Mouse (Mus musculus) MEL (cell line): ENCODE measurements at regions not wholly inside any gene's neighbourhood (a gene's known extent, or its start where the extent isn't known, plus 50 kb on each side); places are given as distances from the start of the nearest gene placed in this dataset.

Source experiments
- CHD1 ChIP-seq: IDR thresholded peaks from 2 replicates; pipeline ENCODE4 v1.6.1; 2012; ENCODE audit warnings: low read depth, mild to moderate bottlenecking, inconsistent platforms, low read length, improper control_type of control experiment
- CHD2 ChIP-seq: IDR thresholded peaks from 2 replicates; pipeline ENCODE4 v1.6.1; 2011; ENCODE audit warnings: low read length, improper control_type of control experiment
- EP300 ChIP-seq, 2 experiments: IDR thresholded peaks; 2 replicates each; pipeline ENCODE4 v1.6.1; 2011; ENCODE audit warnings: improper control_type of control experiment in 2 of 2, low read length in 2 of 2, low read depth in 1 of 2, mild to moderate bottlenecking in 1 of 2
- ETS1 ChIP-seq: IDR thresholded peaks from 2 replicates; pipeline ENCODE4 v1.6.1; 2012; ENCODE audit warnings: low read depth, mild to moderate bottlenecking, inconsistent platforms, low read length, improper control_type of control experiment, moderate library complexity
- HCFC1 ChIP-seq: IDR thresholded peaks from 2 replicates; pipeline ENCODE4 v1.6.1; 2012; ENCODE audit warnings: low read depth, mild to moderate bottlenecking, inconsistent platforms, low read length, improper control_type of control experiment, moderate library complexity
- MAZ ChIP-seq: IDR thresholded peaks from 2 replicates; pipeline ENCODE4 v1.6.1; 2012; ENCODE audit warnings: low read depth, mild to moderate bottlenecking, inconsistent platforms, low read length, improper control_type of control experiment
- NELFE ChIP-seq: IDR thresholded peaks from 2 replicates; pipeline ENCODE4 v1.6.1; 2011; ENCODE audit warnings: low read depth, low read length, improper control_type of control experiment
- POLR2A ChIP-seq, 2 experiments: IDR thresholded peaks; 2 replicates each; pipeline ENCODE4 v1.6.1; 2011 to 2012; ENCODE audit warnings: low read length in 2 of 2, mild to moderate bottlenecking in 2 of 2, control low read depth in 1 of 2, improper control_type of control experiment in 1 of 2, low read depth in 1 of 2, moderate library complexity in 1 of 2; ENCODE audit not compliant: control insufficient read depth in 1 of 2, insufficient read depth in 1 of 2, poor library complexity in 1 of 2
- POLR2AphosphoS5 ChIP-seq: IDR thresholded peaks from 2 replicates; pipeline ENCODE4 v1.6.1; 2012; ENCODE audit warnings: low read depth, borderline replicate concordance, mild to moderate bottlenecking, inconsistent platforms, low read length, moderate library complexity, mixed read lengths
- RAD21 ChIP-seq: IDR thresholded peaks from 2 replicates; pipeline ENCODE4 v1.6.1; 2011; ENCODE audit warnings: mild to moderate bottlenecking, low read depth, low read length, improper control_type of control experiment
- TCF12 ChIP-seq: IDR thresholded peaks from 2 replicates; pipeline ENCODE4 v1.6.1; 2014; ENCODE audit warnings: low read depth, mild to moderate bottlenecking, inconsistent platforms, low read length, improper control_type of control experiment, moderate library complexity
- USF1 ChIP-seq: IDR thresholded peaks from 2 replicates; pipeline ENCODE4 v1.6.1; 2014; ENCODE audit warnings: low read depth, mild to moderate bottlenecking, inconsistent platforms, low read length, improper control_type of control experiment, moderate library complexity

DNA sequence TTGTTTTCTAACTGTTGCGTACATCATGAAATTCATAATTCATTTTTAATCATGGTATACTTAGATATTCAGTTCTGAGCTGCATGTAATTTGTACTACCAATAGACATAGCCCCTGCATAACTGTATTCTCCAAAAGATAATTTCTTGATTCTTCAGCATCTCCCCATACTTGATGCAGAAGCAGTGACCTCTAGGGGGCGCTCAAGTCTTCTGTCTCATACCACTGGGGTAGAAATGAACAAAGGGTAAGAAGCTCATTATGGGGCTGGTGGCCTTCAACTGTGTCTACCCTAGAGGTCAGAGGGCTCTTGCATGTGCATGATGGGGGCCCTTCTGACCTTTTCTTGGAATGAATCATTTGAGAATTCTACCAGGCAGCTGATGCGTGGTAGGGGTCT is 85.6 kb upstream of the H2al1a start:
- TF ChIP-seq CHD2 (no peak), EP300 (IDR thresholded peaks at IDR 0.05; ENCODE audit: low read depth in 1 of 2, low read length in 2 of 2) (no peak), POLR2AphosphoS5 (no peak), HCFC1 (no peak), RAD21 (peak; percentile 44), NELFE (no peak), USF1 (no peak), POLR2A (IDR thresholded peaks at IDR 0.05; ENCODE audit: control insufficient read depth in 1 of 2, insufficient read depth in 1 of 2, low read depth in 1 of 2, low read length in 2 of 2, poor library complexity in 1 of 2) (no peak), TCF12 (no peak), CHD1 (no peak), ETS1 (no peak), MAZ (no peak)
